Mouse (Mus musculus) erythroblast, embryonic 14.5 days (primary cell): ENCODE results near the gene Ahnak2.

Experiments
- GATA1 ChIP-seq: IDR thresholded peaks from 2 replicates; pipeline ENCODE4 v1.6.1; 2012; ENCODE audit warnings: low read length, inconsistent platforms, mixed read lengths
- TAL1 ChIP-seq: IDR thresholded peaks from 3 replicates; pipeline ENCODE4 v1.6.1; 2012; ENCODE audit warnings: low read length, inconsistent platforms, mixed read lengths

GRCm38 (mm10) chr12:112774481-112774880, 28.0 kb downstream of the Ahnak2 start:
- no peak for TF ChIP-seq TAL1
- TF ChIP-seq GATA1, result no peak
